Comparison of ENCODE assay signal across 13 mouse cellular contexts in the genomic region with DNA sequence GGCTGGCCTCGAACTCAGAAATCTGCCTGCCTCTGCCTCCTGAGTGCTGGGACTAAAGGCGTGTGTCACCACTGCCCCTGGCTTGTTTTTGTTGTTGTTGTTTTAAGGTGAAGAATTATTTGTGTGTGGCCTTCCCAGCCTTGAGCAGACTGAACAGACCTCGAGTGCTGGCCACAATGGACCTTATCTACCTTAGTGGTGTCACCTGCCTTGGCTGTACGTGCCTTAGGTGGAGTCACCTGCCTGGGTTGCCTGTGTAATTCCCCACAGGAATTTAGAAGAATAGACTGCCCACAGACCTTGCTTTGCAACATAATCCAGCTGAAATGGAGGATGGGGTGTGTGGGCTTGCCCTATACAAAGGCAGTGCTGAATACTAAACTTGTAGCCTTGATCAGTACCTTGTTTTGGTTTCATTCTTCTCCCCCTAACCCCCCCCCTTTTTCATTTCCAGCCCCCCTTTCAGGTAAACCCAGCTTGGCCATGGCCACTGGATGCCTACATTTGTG.
"Had no signal": no experiment of that assay in that cellular context is flagged by ENCODE, and none has a peak within 500 bp of the region (broad histone marks: within the 10 kb centered on the region; RNA-seq: fewer than 3 reads in every experiment).

No protein-coding gene starts in this region.

- H3K27me3 ChIP-seq: midbrain, embryonic 12.5 days; neural tube, embryonic 12.5 days; stomach, embryonic 15.5 days had no signal

- H3K4me3 ChIP-seq: midbrain, embryonic 12.5 days; neural tube, embryonic 12.5 days; stomach, embryonic 15.5 days had no signal

- H3K9me3 ChIP-seq: midbrain, embryonic 12.5 days; neural tube, embryonic 12.5 days; stomach, embryonic 15.5 days had no signal

- DNase-seq: lung, adult 18-20 months; lung, embryonic 14.5 days; lung, postnatal 10 days; lung, postnatal 4 days; midbrain, embryonic 14.5 days; right cerebral cortex, postnatal 14 days; thymus, adult 2 months; thymus, postnatal 25 days; thymus, postnatal 4 days had no signal

- H3K27ac ChIP-seq: midbrain, embryonic 12.5 days; neural tube, embryonic 12.5 days; stomach, embryonic 15.5 days; stomach, postnatal 0 days had no signal

- H3K4me1 ChIP-seq: midbrain, embryonic 12.5 days; neural tube, embryonic 12.5 days; stomach, embryonic 15.5 days had no signal

- H3K36me3 ChIP-seq: midbrain, embryonic 12.5 days; neural tube, embryonic 12.5 days; stomach, embryonic 15.5 days had no signal
